Mouse (Mus musculus) kidney, adult 2 months (tissue): Measurements from ENCODE around the gene Asap2.

ENCODE experiments used
- CTCF ChIP-seq: fragments of 200-500 bp; conservative IDR thresholded peaks from 2 replicates; pipeline ENCODE4 v1.5.1; 2011; ENCODE audit warnings: low read depth, mild to moderate bottlenecking, control low read depth, low read length, moderate library complexity, mixed read lengths; ENCODE audit not compliant: insufficient read depth, insufficient read length
- POLR2A ChIP-seq: fragments of 200-500 bp; IDR thresholded peaks from one replicate; pipeline ENCODE4 v1.6.1; 2011; ENCODE audit warnings: low read depth, low read length, control low read depth

GRCm38 (mm10) chr12:21286243-21286622, 296.0 kb downstream of the Asap2 start, which contains the start of gene Itgb1bp1:
- TF ChIP-seq CTCF = no peak
- TF ChIP-seq POLR2A = no peak
